Mouse (Mus musculus) thymus, postnatal 36 days (tissue): ENCODE data around the gene Cytl1.

ENCODE experiments used
- DNase-seq, 2 experiments: peaks; one replicate each; pipeline ENCODE4 v3.0.0; 2022; ENCODE audit warnings: mixed read lengths in 2 of 2

Cytl1 gene

GRCm38 (mm10) chr5:37770870-37771269 is 35.6 kb downstream of the Cytl1 start:
- no peak for DNase-seq

- no peak for DNase-seq
These were observed 38.7 kb downstream of the Cytl1 start for GRCm38 (mm10) chr5:37774011-37774410.

GRCm38 (mm10) chr5:37775681-37776080 is 40.4 kb downstream of the Cytl1 start:
- DNase-seq, result no peak

GRCm38 (mm10) chr5:37783306-37783705 is 48.0 kb downstream of the Cytl1 start:
- DNase-seq, result no peak

- no peak for DNase-seq
These were observed 49.6 kb downstream of the Cytl1 start for GRCm38 (mm10) chr5:37784847-37785391.
